Mouse (Mus musculus) liver, postnatal 0 days (tissue): ENCODE data around the gene Mark3.

ENCODE experiments used
- CTCF ChIP-seq: sonication (generic); IDR thresholded peaks from 2 replicates; pipeline ENCODE4 v1.5.1; 2016; ENCODE audit warnings: antibody characterized with exemption, low read depth
- EP300 ChIP-seq: IDR thresholded peaks from 2 replicates; pipeline ENCODE4 v1.6.1; 2016; ENCODE audit warnings: antibody characterized with exemption, low read depth, mild to moderate bottlenecking

DNA sequence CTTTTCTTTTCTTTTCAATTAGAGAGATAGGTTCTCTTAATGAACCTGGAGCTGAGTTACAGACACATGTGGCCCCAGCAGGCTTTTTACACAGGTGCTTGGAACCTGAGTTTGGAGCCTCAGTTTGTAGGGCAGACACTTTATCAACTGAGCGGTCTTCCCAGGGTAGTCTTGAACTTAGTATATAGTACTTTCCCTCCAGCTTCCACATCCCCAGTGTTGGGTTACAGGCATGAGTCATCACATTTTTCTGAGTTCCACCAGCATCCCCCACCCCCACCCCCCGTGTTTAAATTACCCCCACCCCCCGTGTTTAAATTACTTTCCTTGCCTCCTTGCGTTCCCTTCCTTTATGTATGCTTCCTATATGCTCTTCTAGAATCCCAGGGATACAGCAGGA is 19.0 kb upstream of the Mark3 start:
- no peak for TF ChIP-seq CTCF
- TF ChIP-seq EP300: no peak
